Mouse (Mus musculus) monocyte, adult 59 days (primary cell): Measurements from ENCODE around the gene Methig1. TPM values are rescaled to one million over a fixed set of nuclear protein-coding genes. Genes with fewer than 3 reads are reported as not detected.

Source experiments
- total RNA-seq, 2 experiments: library from RNA; stranded (reverse); gene quantifications; one replicate each; pipeline ENCODE4 v1.2.4; 2023

Methig1 gene
- total RNA-seq, result not detected

GRCm38 (mm10) chr15:100352711-100353250 is at the start of gene Methig1, which contains the start of gene Mettl7a2:
Methig1 (plus strand) TSS chr15:100353149.
Mettl7a2 (plus strand) TSS chr15:100353200.

DNA sequence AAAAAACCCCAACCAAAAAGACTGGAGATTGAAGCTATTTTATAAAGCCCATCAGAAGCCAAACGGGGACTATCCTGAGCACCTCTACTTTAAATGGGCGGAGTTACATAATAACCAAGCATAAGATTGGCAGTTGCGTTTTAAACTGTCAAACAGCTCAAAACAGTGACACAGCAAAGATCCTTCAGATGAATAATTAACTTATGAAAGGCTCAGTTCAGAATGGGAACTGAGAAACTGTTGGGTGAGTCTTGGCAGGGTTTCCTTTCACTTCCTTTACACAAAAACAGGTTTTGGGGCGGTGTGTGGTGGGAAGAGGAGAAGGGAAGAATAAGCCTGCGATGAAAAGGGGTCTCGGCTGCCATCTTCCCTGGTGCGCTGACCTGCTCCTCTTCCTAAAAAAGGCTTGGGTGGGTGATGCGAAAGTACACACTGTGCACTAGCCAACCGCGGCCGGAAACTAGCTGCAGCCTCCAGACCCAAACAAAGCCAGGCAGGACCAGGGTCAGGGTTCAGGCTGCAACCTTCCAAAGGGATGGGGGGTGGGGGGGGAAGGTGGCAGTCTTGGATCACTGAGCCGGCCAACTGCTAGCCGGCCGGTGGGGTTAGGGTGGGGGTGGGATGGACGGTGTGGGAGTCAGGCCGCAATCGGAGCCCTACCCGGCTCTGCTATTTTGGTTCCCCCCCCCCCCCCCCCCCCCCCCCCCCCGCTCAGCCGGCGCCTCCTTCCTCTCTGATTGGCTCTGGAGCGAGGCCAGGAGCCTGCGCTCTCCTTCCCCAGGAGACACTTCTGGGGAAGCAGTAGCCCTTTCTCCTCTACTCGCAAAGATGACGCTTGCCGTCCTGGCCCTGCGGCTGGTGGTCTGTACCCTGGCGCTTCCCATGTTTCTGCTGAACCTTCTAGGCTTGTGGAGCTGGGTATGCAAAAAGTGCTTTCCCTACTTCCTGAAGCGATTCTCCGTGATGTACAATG is 48.6 kb upstream of the Methig1 start, which contains the start of gene Mettl7a1:
Gene Mettl7a1 (plus strand): TSS at position 122 of the 973 bp plus-strand sequence.

DNA sequence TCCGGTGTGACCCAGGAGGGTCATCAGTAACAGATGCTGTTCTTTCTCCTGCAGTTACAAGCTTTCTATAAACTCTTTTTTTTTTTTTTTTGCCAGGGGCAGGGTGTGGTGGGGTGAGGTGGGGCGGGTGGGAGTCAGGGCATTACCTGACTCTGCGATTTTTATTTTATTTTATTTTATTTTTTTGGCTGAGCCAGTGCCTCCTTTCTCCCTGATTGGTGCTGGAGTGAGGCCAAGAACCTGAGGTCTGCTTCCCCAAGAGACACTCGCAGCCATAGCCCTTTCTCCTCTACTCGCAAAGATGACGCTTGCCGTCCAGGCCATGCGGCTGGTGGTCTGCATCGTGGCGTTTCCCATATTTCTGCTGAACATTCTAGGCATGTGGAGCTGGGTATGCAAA is 18.3 kb upstream of the Methig1 start, which contains the start of gene Mettl7a3:
Gene Mettl7a3 (plus strand): TSS at position 301 of the 400 bp plus-strand sequence.

GRCm38 (mm10) chr15:100364242-100364641 is 11.3 kb downstream of the Methig1 start, which contains the start of gene Higd1c:
Higd1c (plus strand) TSS chr15:100364542.

GRCm38 (mm10) chr15:100421758-100422197 is 68.8 kb downstream of the Methig1 start, which contains the start of gene Gm5475:
Gm5475 (plus strand) TSS chr15:100422147.

GRCm38 (mm10) chr15:100424396-100425122 is 71.6 kb downstream of the Methig1 start, which contains the start of gene Slc11a2:
Slc11a2 (minus strand) TSS chr15:100425072.

Other genes with a start within 250 kb of the Methig1 start
- gene Atf1, start 125.3 kb upstream of the Methig1 start, total RNA-seq, result 10 to 100 TPM; 58.9 to 73.3 TPM
- not detected for gene Tmprss12, start 72.3 kb upstream of the Methig1 start, total RNA-seq
- 10 to 100 TPM; 63.1 to 73.6 TPM for gene Mettl7a1, start 49.0 kb upstream of the Methig1 start, total RNA-seq
- gene Mettl7a3, start 18.2 kb upstream of the Methig1 start, total RNA-seq, result under 1 TPM in 1 of 2 experiments, not detected in 1; 0.63 TPM
- gene Mettl7a2, start 51 bp downstream of the Methig1 start, total RNA-seq, result 1 to 10 TPM; 2.0 to 2.5 TPM
- not detected for gene Higd1c, start 11.4 kb downstream of the Methig1 start, total RNA-seq
- gene Gm5475, start 69.0 kb downstream of the Methig1 start, total RNA-seq, result not detected
- gene Slc11a2, start 71.9 kb downstream of the Methig1 start, total RNA-seq, result 10 to 100 TPM; 30.3 to 30.6 TPM
- gene Letmd1, start 115.9 kb downstream of the Methig1 start, total RNA-seq, result 10 to 100 TPM; 27.2 to 29.2 TPM
- gene Csrnp2, start 142.3 kb downstream of the Methig1 start, total RNA-seq, result 1 to 10 TPM; 2.0 to 2.7 TPM
- 1 to 10 TPM; 7.2 to 8.8 TPM for gene Tfcp2, start 198.9 kb downstream of the Methig1 start, total RNA-seq
- 10 to 100 TPM; 12.4 to 15.5 TPM for gene Pou6f1, start 246.8 kb downstream of the Methig1 start, total RNA-seq